ENCODE assay signal across 13 mouse cellular contexts in genomic region chr15:101069641-101070190, GRCm38 (mm10). TPM values are rescaled to one million over a fixed set of nuclear protein-coding genes. Genes with fewer than 3 reads are reported as not detected.
DNase-seq lines count a peak whose midpoint lies in the region; ATAC-seq and TF ChIP-seq lines count a peak whose summit lies in the region.
"Had no signal": no experiment of that assay in that cellular context is flagged by ENCODE, and none has a peak within 500 bp of the region (broad histone marks: within the 10 kb centered on the region; RNA-seq: fewer than 3 reads in every experiment).

No protein-coding gene starts in this region.

- peak overlapping the region; percentile 62; the same call in 1 of the 2 replicates for H3K27ac ChIP-seq in forebrain, embryonic 12.5 days
- no peak overlapping the region for H3K27ac ChIP-seq in forebrain, embryonic 13.5 days
- peak overlapping the region; percentile 55 for H3K27ac ChIP-seq in midbrain, embryonic 12.5 days (replicated peaks)
- no peak overlapping the region for H3K27ac ChIP-seq in midbrain, embryonic 14.5 days (replicated peaks; ENCODE audit: low read depth, low read length)
- H3K27ac ChIP-seq in kidney, postnatal 0 days: peak overlapping the region; percentile 82
- peak overlapping the region; percentile 88 for H3K27ac ChIP-seq in stomach, embryonic 16.5 days (ENCODE audit: low read length)
- H3K27ac ChIP-seq: gastrocnemius, adult 2 months; liver, embryonic 13.5 days had no signal

- no peaks in the 10 kb centered on the region for H3K9me3 ChIP-seq in forebrain, embryonic 12.5 days
- no peaks in the 10 kb centered on the region for H3K9me3 ChIP-seq in forebrain, embryonic 13.5 days (replicated peaks)
- no peaks in the 10 kb centered on the region for H3K9me3 ChIP-seq in midbrain, embryonic 12.5 days
- no peaks in the 10 kb centered on the region for H3K9me3 ChIP-seq in midbrain, embryonic 14.5 days (ENCODE audit: control insufficient read depth, low read length)
- H3K9me3 ChIP-seq in kidney, postnatal 0 days (replicated peaks; ENCODE audit: low read length): no peaks in the 10 kb centered on the region
- no peaks in the 10 kb centered on the region for H3K9me3 ChIP-seq in stomach, embryonic 16.5 days (replicated peaks; ENCODE audit: control insufficient read depth, low read length)
- H3K9me3 ChIP-seq: liver, embryonic 13.5 days had no signal

- WGBS in forebrain, embryonic 12.5 days: 51% methylated on average over 9 of the region's 9 CpGs
- 56% methylated on average over 9 of the region's 9 CpGs for WGBS in forebrain, embryonic 13.5 days
- 44% methylated on average over 9 of the region's 9 CpGs for WGBS in midbrain, embryonic 12.5 days
- 45% methylated on average over 9 of the region's 9 CpGs for WGBS in midbrain, embryonic 14.5 days
- WGBS in kidney, postnatal 0 days: 39% methylated on average over 9 of the region's 9 CpGs
- WGBS in stomach, embryonic 16.5 days: 56% methylated on average over 9 of the region's 9 CpGs

- H3K36me3 ChIP-seq in forebrain, embryonic 12.5 days (replicated peaks): no peaks in the 10 kb centered on the region
- H3K36me3 ChIP-seq in forebrain, embryonic 13.5 days (ENCODE audit: poor library complexity, severe bottlenecking): no peaks in the 10 kb centered on the region
- H3K36me3 ChIP-seq in midbrain, embryonic 12.5 days: no peaks in the 10 kb centered on the region
- no peaks in the 10 kb centered on the region for H3K36me3 ChIP-seq in midbrain, embryonic 14.5 days (ENCODE audit: control insufficient read depth, insufficient read depth, low read length)
- H3K36me3 ChIP-seq in kidney, postnatal 0 days (ENCODE audit: insufficient read depth, low read length): no peaks in the 10 kb centered on the region
- H3K36me3 ChIP-seq in stomach, embryonic 16.5 days (ENCODE audit: control insufficient read depth, insufficient read depth, low read length): no peaks in the 10 kb centered on the region
- H3K36me3 ChIP-seq: liver, embryonic 13.5 days had no signal

- H3K27me3 ChIP-seq in forebrain, embryonic 12.5 days: no peaks in the 10 kb centered on the region; the same call in 1 of the 2 replicates
- H3K27me3 ChIP-seq in forebrain, embryonic 13.5 days: peaks cover 4% of the 10 kb centered on the region; the same call in 1 of the 2 replicates
- peaks cover 3% of the 10 kb centered on the region; the same call in 1 of the 2 replicates for H3K27me3 ChIP-seq in midbrain, embryonic 12.5 days
- no peaks in the 10 kb centered on the region for H3K27me3 ChIP-seq in midbrain, embryonic 14.5 days (ENCODE audit: control insufficient read depth, insufficient read depth, low read length)
- H3K27me3 ChIP-seq in kidney, postnatal 0 days (ENCODE audit: insufficient read depth, low read length): no peaks in the 10 kb centered on the region
- no peaks in the 10 kb centered on the region for H3K27me3 ChIP-seq in stomach, embryonic 16.5 days (ENCODE audit: control insufficient read depth, insufficient read depth, low read length)

- H3K4me2 ChIP-seq in forebrain, embryonic 12.5 days: no peak overlapping the region
- no peak overlapping the region for H3K4me2 ChIP-seq in forebrain, embryonic 13.5 days
- H3K4me2 ChIP-seq in midbrain, embryonic 12.5 days (replicated peaks): no peak overlapping the region
- no peak overlapping the region for H3K4me2 ChIP-seq in midbrain, embryonic 14.5 days (ENCODE audit: low read length)
- H3K4me2 ChIP-seq in kidney, postnatal 0 days (ENCODE audit: low read length): peak overlapping the region; percentile 18; the same call in 1 of the 2 replicates
- H3K4me2 ChIP-seq in stomach, embryonic 16.5 days (ENCODE audit: low read depth, low read length): no peak overlapping the region
- H3K4me2 ChIP-seq: liver, embryonic 13.5 days had no signal

- TF ChIP-seq CTCF in kidney, postnatal 0 days (IDR thresholded peaks at IDR 0.05; ENCODE audit: low read depth): no peak

- ATAC-seq in forebrain, embryonic 12.5 days (ENCODE audit: low FRiP score): no peak
- no peak for ATAC-seq in forebrain, embryonic 13.5 days
- no peak for ATAC-seq in midbrain, embryonic 12.5 days (ENCODE audit: low FRiP score, low read depth)
- ATAC-seq in midbrain, embryonic 14.5 days (ENCODE audit: low FRiP score, low TSS enrichment): no peak
- no peak; the same call in 1 of the 2 replicates for ATAC-seq in kidney, postnatal 0 days (replicated peaks; ENCODE audit: low FRiP score, low read depth)
- ATAC-seq in stomach, embryonic 16.5 days (ENCODE audit: insufficient read depth, low FRiP score): no peak

- H3K4me1 ChIP-seq in forebrain, embryonic 12.5 days: peaks cover 78% of the 10 kb centered on the region
- H3K4me1 ChIP-seq in forebrain, embryonic 13.5 days: peaks cover 48% of the 10 kb centered on the region
- peaks cover 76% of the 10 kb centered on the region for H3K4me1 ChIP-seq in midbrain, embryonic 12.5 days
- H3K4me1 ChIP-seq in midbrain, embryonic 14.5 days (ENCODE audit: control insufficient read depth, insufficient read depth, low read length): peaks cover 41% of the 10 kb centered on the region
- H3K4me1 ChIP-seq in kidney, postnatal 0 days (replicated peaks; ENCODE audit: insufficient read depth, low read length): peaks cover 77% of the 10 kb centered on the region
- peaks cover 77% of the 10 kb centered on the region for H3K4me1 ChIP-seq in stomach, embryonic 16.5 days (ENCODE audit: control insufficient read depth, insufficient read depth, low read length)

- H3K4me3 ChIP-seq in forebrain, embryonic 12.5 days (replicated peaks): no peak overlapping the region
- H3K4me3 ChIP-seq in forebrain, embryonic 13.5 days: no peak overlapping the region
- H3K4me3 ChIP-seq in midbrain, embryonic 12.5 days: no peak overlapping the region
- no peak overlapping the region for H3K4me3 ChIP-seq in midbrain, embryonic 14.5 days (replicated peaks; ENCODE audit: low read depth, low read length)
- no peak overlapping the region for H3K4me3 ChIP-seq in kidney, postnatal 0 days (replicated peaks; ENCODE audit: low read depth, low read length)
- H3K4me3 ChIP-seq in stomach, embryonic 16.5 days (replicated peaks; ENCODE audit: low read length): no peak overlapping the region
- H3K4me3 ChIP-seq: gastrocnemius, adult 2 months; liver, embryonic 13.5 days had no signal

- DNase-seq in midbrain, embryonic 14.5 days: no peak
- DNase-seq in kidney, postnatal 0 days (ENCODE audit: low spot score): no peak
- no peak for DNase-seq in T-cell, adult 2 months (ENCODE audit: low spot score)
- DNase-seq in ovary, postnatal 10 days (ENCODE audit: low spot score): no peak
- DNase-seq: adrenal gland, adult 8-10 months; gastrocnemius, adult 2 months; liver, embryonic 13.5 days; thymus, postnatal 4 days had no signal

- H3K9ac ChIP-seq in forebrain, embryonic 12.5 days: peak overlapping the region; percentile 12; the same call in 1 of the 2 replicates
- H3K9ac ChIP-seq in forebrain, embryonic 13.5 days: no peak overlapping the region
- H3K9ac ChIP-seq in midbrain, embryonic 12.5 days (replicated peaks): no peak overlapping the region
- no peak overlapping the region for H3K9ac ChIP-seq in midbrain, embryonic 14.5 days (replicated peaks; ENCODE audit: low read length)
- peak overlapping the region; percentile 42; the same call in 1 of the 2 replicates for H3K9ac ChIP-seq in kidney, postnatal 0 days (ENCODE audit: low read depth, low read length)
- peak overlapping the region; percentile 43 for H3K9ac ChIP-seq in stomach, embryonic 16.5 days (ENCODE audit: low read length)
- H3K9ac ChIP-seq: liver, embryonic 13.5 days had no signal

RNA-seq across cellular contexts. Expression of gene Fignl2, which starts 8.7 kb away (rescaled TPM):
- polyA plus RNA-seq in forebrain, embryonic 12.5 days (2016; fragmentation: Nextera tagmentation; extraction: Ambion mirVana): 0.21 and 0.22 TPM in 2 replicates
- polyA plus RNA-seq in forebrain, embryonic 13.5 days (2015; fragmentation: Nextera tagmentation; extraction: Ambion mirVana): 0.20 TPM in 1 of 2 replicates, not detected in the other
- 0.34 and 0.37 TPM in 2 replicates for polyA plus RNA-seq in midbrain, embryonic 12.5 days (2016; fragmentation: Nextera tagmentation; extraction: Ambion mirVana)
- 0.09 and 0.11 TPM in 2 replicates for polyA plus RNA-seq in midbrain, embryonic 14.5 days (2014; fragmentation: Nextera tagmentation; extraction: Ambion mirVana)
- polyA plus RNA-seq in kidney, postnatal 0 days (2015; fragmentation: Nextera tagmentation; extraction: Ambion mirVana): 0.38 and 0.47 TPM in 2 replicates
- polyA plus RNA-seq in stomach, embryonic 16.5 days (2015; fragmentation: Nextera tagmentation; extraction: Ambion mirVana): 0.05 and 0.10 TPM in 2 replicates

RNA-seq across cellular contexts. Expression of gene Gm47841, which starts 22.5 kb away (rescaled TPM):
- not detected in 2 replicates for polyA plus RNA-seq in forebrain, embryonic 12.5 days (2016; fragmentation: Nextera tagmentation; extraction: Ambion mirVana)
- polyA plus RNA-seq in forebrain, embryonic 13.5 days (2015; fragmentation: Nextera tagmentation; extraction: Ambion mirVana): not detected in 2 replicates
- polyA plus RNA-seq in midbrain, embryonic 12.5 days (2016; fragmentation: Nextera tagmentation; extraction: Ambion mirVana): not detected in 2 replicates
- not detected in 2 replicates for polyA plus RNA-seq in midbrain, embryonic 14.5 days (2014; fragmentation: Nextera tagmentation; extraction: Ambion mirVana)
- polyA plus RNA-seq in kidney, postnatal 0 days (2015; fragmentation: Nextera tagmentation; extraction: Ambion mirVana): not detected in 2 replicates
- polyA plus RNA-seq in stomach, embryonic 16.5 days (2015; fragmentation: Nextera tagmentation; extraction: Ambion mirVana): not detected in 2 replicates
- polyA plus RNA-seq: heart, embryonic 14.5 days; liver, embryonic 13.5 days had no signal

RNA-seq across cellular contexts. Expression of gene Ankrd33, which starts 45.8 kb away (rescaled TPM):
- not detected in 2 replicates for polyA plus RNA-seq in forebrain, embryonic 12.5 days (2016; fragmentation: Nextera tagmentation; extraction: Ambion mirVana)
- not detected in 2 replicates for polyA plus RNA-seq in forebrain, embryonic 13.5 days (2015; fragmentation: Nextera tagmentation; extraction: Ambion mirVana)
- polyA plus RNA-seq in midbrain, embryonic 12.5 days (2016; fragmentation: Nextera tagmentation; extraction: Ambion mirVana): not detected in 2 replicates
- polyA plus RNA-seq in midbrain, embryonic 14.5 days (2014; fragmentation: Nextera tagmentation; extraction: Ambion mirVana): not detected in 2 replicates
- not detected in 2 replicates for polyA plus RNA-seq in kidney, postnatal 0 days (2015; fragmentation: Nextera tagmentation; extraction: Ambion mirVana)
- polyA plus RNA-seq in stomach, embryonic 16.5 days (2015; fragmentation: Nextera tagmentation; extraction: Ambion mirVana): not detected in 2 replicates
- polyA plus RNA-seq: heart, embryonic 14.5 days; liver, embryonic 13.5 days had no signal

RNA-seq across cellular contexts. Expression of gene Acvrl1, which starts 58.6 kb away (rescaled TPM):
- polyA plus RNA-seq in forebrain, embryonic 12.5 days (2016; fragmentation: Nextera tagmentation; extraction: Ambion mirVana): 6.4 and 6.5 TPM in 2 replicates
- polyA plus RNA-seq in forebrain, embryonic 13.5 days (2015; fragmentation: Nextera tagmentation; extraction: Ambion mirVana): 5.0 and 5.3 TPM in 2 replicates
- polyA plus RNA-seq in midbrain, embryonic 12.5 days (2016; fragmentation: Nextera tagmentation; extraction: Ambion mirVana): 8.0 and 10.7 TPM in 2 replicates
- polyA plus RNA-seq in midbrain, embryonic 14.5 days (2014; fragmentation: Nextera tagmentation; extraction: Ambion mirVana): 3.3 and 4.4 TPM in 2 replicates
- polyA plus RNA-seq in kidney, postnatal 0 days (2015; fragmentation: Nextera tagmentation; extraction: Ambion mirVana): 16.9 and 17.8 TPM in 2 replicates
- polyA plus RNA-seq in stomach, embryonic 16.5 days (2015; fragmentation: Nextera tagmentation; extraction: Ambion mirVana): 34.9 and 39.3 TPM in 2 replicates

Comparison
In these comparisons a context has a peak if more than half of its experiments do, and no peak if none do; other contexts are left out.
1. H3K27ac ChIP-seq: peak in forebrain, embryonic 12.5 days (single experiment), midbrain, embryonic 12.5 days (single experiment), kidney, postnatal 0 days (single experiment) and stomach, embryonic 16.5 days (single experiment); none in forebrain, embryonic 13.5 days (single experiment) and midbrain, embryonic 14.5 days (single experiment).
2. H3K9ac ChIP-seq: peak in forebrain, embryonic 12.5 days (single experiment), kidney, postnatal 0 days (single experiment) and stomach, embryonic 16.5 days (single experiment); none in forebrain, embryonic 13.5 days (single experiment), midbrain, embryonic 12.5 days (single experiment) and midbrain, embryonic 14.5 days (single experiment).